Mouse (Mus musculus): Measurements from ENCODE around the gene Hk2. TPM values are rescaled to one million over a fixed set of nuclear protein-coding genes. Genes with fewer than 3 reads are reported as not detected.

Gene Hk2
- polyA plus RNA-seq, 1 experiment from 2014 or later: 31.0 TPM

DNA sequence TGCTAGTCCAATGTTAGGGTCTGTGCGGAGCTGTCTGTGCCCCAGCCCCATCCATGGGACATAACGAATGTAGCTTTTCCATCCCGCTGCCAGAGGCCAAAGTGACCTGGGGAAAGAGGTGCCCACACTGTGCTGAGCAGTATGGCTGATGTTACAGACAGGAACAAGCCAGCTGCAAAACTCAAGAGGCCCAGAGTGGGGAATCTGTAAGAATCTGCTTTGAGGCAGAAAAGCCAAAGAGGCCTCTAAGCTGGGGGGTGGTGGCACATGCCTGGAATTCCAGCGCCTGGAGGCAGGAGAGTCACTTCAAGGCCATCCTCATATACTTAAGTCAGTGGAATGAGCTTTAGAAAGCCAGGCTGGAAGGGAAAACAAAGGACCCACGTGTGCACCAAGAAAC is 50.9 kb downstream of the Hk2 start:
- Histone ChIP-seq H3K36me3 (ENCODE audit: control insufficient read depth, insufficient read depth, low read length) (peaks cover 45% of the 10 kb centered on the region), H3K9me3 (ENCODE audit: control insufficient read depth, low read length) (no peaks in the 10 kb centered on the region), H3K9ac (ENCODE audit: low read length) (peak overlapping the region; percentile 28), H3K4me2 (ENCODE audit: low read length) (0 out of 2 replicates have a peak overlapping the region, but pooled peaks have one; percentile 1), H3K27ac (replicated peaks in 1 of 2; ENCODE audit: control insufficient read depth in 1 of 2, insufficient read depth in 1 of 2, low read depth in 2 of 2, low read length in 2 of 2) (peak overlapping the region; percentile 80 to 87), H3K4me1 (ENCODE audit: control insufficient read depth in 2 of 2, insufficient read depth in 2 of 2, low read length in 2 of 2) (peaks cover 16 to 23% of the 10 kb centered on the region in 2 experiments), H3K4me3 (ENCODE audit: control insufficient read depth in 1 of 2, insufficient read depth in 1 of 2, low read depth in 1 of 2, low read length in 2 of 2) (no peak overlapping the region), H3K27me3 (ENCODE audit: control insufficient read depth, insufficient read depth, low read length) (no peaks in the 10 kb centered on the region)
- 31% methylated on average over 5 of the region's 5 CpGs for WGBS
- ATAC-seq (ENCODE audit: insufficient number of reproducible peaks, insufficient read depth, low FRiP score, low read depth): 0 out of 2 replicates have a peak, but pooled peaks have one; percentile 36

DNA sequence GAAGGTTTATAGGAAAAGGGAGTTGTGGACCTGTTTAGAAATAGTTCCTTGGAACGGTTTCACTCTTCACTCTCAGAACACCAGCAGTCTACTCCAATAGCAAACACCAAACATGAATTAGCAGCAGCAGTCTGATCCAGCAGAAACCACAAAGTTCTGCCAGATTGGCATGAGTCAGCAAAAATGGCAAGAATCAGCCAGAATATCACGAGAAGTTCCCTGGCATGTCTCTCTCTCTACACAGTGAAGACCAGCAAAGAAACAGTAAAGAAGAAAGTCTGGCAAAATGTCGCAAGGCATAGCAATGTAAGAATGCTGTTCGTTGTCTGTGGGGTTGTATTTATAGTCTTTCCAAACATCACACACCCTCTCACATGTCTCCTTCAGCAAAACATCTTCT is 58.1 kb downstream of the Hk2 start:
- H3K27ac ChIP-seq (replicated peaks in 1 of 2; ENCODE audit: control insufficient read depth in 1 of 2, insufficient read depth in 1 of 2, low read depth in 2 of 2, low read length in 2 of 2): no peak overlapping the region
- H3K4me3 ChIP-seq (ENCODE audit: control insufficient read depth in 1 of 2, insufficient read depth in 1 of 2, low read depth in 1 of 2, low read length in 2 of 2): no peak overlapping the region
- ATAC-seq (ENCODE audit: insufficient number of reproducible peaks, insufficient read depth, low FRiP score, low read depth): no peak
- WGBS: 80% methylated on average over 4 of the region's 4 CpGs
- no peaks in the 10 kb centered on the region for H3K27me3 ChIP-seq (ENCODE audit: control insufficient read depth, insufficient read depth, low read length)
- H3K9me3 ChIP-seq (ENCODE audit: control insufficient read depth, low read length): no peaks in the 10 kb centered on the region
- no peak overlapping the region for H3K9ac ChIP-seq (ENCODE audit: low read length)
- no peaks in the 10 kb centered on the region for H3K36me3 ChIP-seq (ENCODE audit: control insufficient read depth, insufficient read depth, low read length)
- peaks cover 1 to 2% of the 10 kb centered on the region in 2 experiments; a peak in 1 of 4 replicates for H3K4me1 ChIP-seq (ENCODE audit: control insufficient read depth in 2 of 2, insufficient read depth in 2 of 2, low read length in 2 of 2)
- H3K4me2 ChIP-seq (ENCODE audit: low read length): no peak overlapping the region

DNA sequence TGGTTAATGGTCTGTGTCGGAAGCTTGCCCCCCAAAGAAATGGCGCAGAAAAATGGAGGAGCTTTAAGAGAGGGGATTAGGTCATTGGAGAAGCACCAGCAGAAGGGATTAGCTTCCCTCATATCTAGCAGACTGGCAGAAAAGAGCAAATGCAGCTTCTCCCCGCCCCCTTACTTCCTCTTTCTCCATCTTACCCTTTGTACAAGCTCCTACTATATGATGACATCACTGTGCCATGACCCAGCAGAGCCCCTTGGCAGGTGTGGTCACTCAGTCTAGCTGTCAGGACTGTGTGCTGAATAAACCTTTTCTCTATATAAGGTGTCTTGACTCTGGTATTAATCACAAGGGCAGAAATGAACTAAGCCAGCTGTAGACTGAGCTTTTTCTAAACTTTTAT is 58.6 kb downstream of the Hk2 start:
- H3K4me2 ChIP-seq (ENCODE audit: low read length): no peak overlapping the region
- H3K4me1 ChIP-seq (ENCODE audit: control insufficient read depth in 2 of 2, insufficient read depth in 2 of 2, low read length in 2 of 2): no peaks in the 10 kb centered on the region
- 92% methylated on average over 3 of the region's 3 CpGs for WGBS
- H3K27ac ChIP-seq (replicated peaks in 1 of 2; ENCODE audit: control insufficient read depth in 1 of 2, insufficient read depth in 1 of 2, low read depth in 2 of 2, low read length in 2 of 2): no peak overlapping the region
- no peak for ATAC-seq (ENCODE audit: insufficient number of reproducible peaks, insufficient read depth, low FRiP score, low read depth)
- H3K36me3 ChIP-seq (ENCODE audit: control insufficient read depth, insufficient read depth, low read length): no peaks in the 10 kb centered on the region
- no peaks in the 10 kb centered on the region for H3K27me3 ChIP-seq (ENCODE audit: control insufficient read depth, insufficient read depth, low read length)
- H3K9me3 ChIP-seq (ENCODE audit: control insufficient read depth, low read length): no peaks in the 10 kb centered on the region
- H3K9ac ChIP-seq (ENCODE audit: low read length): no peak overlapping the region
- H3K4me3 ChIP-seq (ENCODE audit: control insufficient read depth in 1 of 2, insufficient read depth in 1 of 2, low read depth in 1 of 2, low read length in 2 of 2): no peak overlapping the region

DNA sequence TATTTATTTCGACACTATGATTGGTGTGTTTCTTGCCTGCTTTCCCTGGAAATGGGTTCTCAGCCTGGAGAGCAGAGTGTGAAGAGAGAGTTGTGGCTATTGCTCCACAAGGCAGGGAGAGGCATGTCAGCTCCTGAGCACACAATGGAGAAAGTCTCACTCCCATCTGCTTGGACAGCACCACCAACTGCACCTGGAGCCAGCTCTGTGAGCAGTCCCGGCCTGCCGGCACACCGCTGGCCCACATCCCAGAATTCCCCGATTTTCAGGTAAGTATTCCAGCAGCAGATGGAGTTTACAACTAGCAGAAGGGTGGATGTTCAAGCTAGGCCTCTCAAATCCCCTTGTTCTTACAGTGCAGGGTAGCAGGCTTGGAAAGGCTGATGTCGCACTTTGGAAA is 59.0 kb downstream of the Hk2 start:
- Histone ChIP-seq H3K4me2 (ENCODE audit: low read length) (no peak overlapping the region), H3K4me3 (ENCODE audit: control insufficient read depth in 1 of 2, insufficient read depth in 1 of 2, low read depth in 1 of 2, low read length in 2 of 2) (no peak overlapping the region), H3K9me3 (ENCODE audit: control insufficient read depth, low read length) (no peaks in the 10 kb centered on the region), H3K4me1 (ENCODE audit: control insufficient read depth in 2 of 2, insufficient read depth in 2 of 2, low read length in 2 of 2) (no peaks in the 10 kb centered on the region), H3K27ac (replicated peaks in 1 of 2; ENCODE audit: control insufficient read depth in 1 of 2, insufficient read depth in 1 of 2, low read depth in 2 of 2, low read length in 2 of 2) (no peak overlapping the region), H3K9ac (ENCODE audit: low read length) (no peak overlapping the region), H3K36me3 (ENCODE audit: control insufficient read depth, insufficient read depth, low read length) (no peaks in the 10 kb centered on the region), H3K27me3 (ENCODE audit: control insufficient read depth, insufficient read depth, low read length) (no peaks in the 10 kb centered on the region)
- 81% methylated on average over 6 of the region's 6 CpGs for WGBS
- no peak for ATAC-seq (ENCODE audit: insufficient number of reproducible peaks, insufficient read depth, low FRiP score, low read depth)

DNA sequence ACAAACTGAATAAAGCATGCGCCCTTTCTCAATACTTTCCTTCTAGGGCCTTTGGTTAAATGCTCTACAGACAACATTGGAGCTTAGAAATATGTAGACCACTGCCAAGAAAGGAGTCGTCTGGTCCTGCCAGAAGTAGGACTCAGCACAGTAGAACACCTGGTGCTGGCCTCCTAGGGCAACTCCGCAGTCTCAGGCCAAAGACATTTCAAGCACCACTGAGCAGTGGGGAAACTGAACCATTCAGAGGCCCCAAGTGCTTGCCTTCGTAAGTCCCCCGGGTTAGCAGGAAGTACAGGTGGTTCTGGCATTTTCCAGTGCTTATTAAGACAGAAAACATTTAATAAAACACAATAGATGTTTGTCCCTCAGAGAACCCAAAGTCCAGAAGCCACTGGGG is 59.4 kb downstream of the Hk2 start:
- Histone ChIP-seq H3K27me3 (ENCODE audit: control insufficient read depth, insufficient read depth, low read length) (no peaks in the 10 kb centered on the region), H3K36me3 (ENCODE audit: control insufficient read depth, insufficient read depth, low read length) (no peaks in the 10 kb centered on the region), H3K9ac (ENCODE audit: low read length) (no peak overlapping the region), H3K9me3 (ENCODE audit: control insufficient read depth, low read length) (no peaks in the 10 kb centered on the region), H3K4me1 (ENCODE audit: control insufficient read depth in 2 of 2, insufficient read depth in 2 of 2, low read length in 2 of 2) (no peaks in the 10 kb centered on the region), H3K27ac (replicated peaks in 1 of 2; ENCODE audit: control insufficient read depth in 1 of 2, insufficient read depth in 1 of 2, low read depth in 2 of 2, low read length in 2 of 2) (no peak overlapping the region), H3K4me3 (ENCODE audit: control insufficient read depth in 1 of 2, insufficient read depth in 1 of 2, low read depth in 1 of 2, low read length in 2 of 2) (no peak overlapping the region), H3K4me2 (ENCODE audit: low read length) (no peak overlapping the region)
- ATAC-seq (ENCODE audit: insufficient number of reproducible peaks, insufficient read depth, low FRiP score, low read depth): no peak
- WGBS: 88% methylated on average over 5 of the region's 5 CpGs

DNA sequence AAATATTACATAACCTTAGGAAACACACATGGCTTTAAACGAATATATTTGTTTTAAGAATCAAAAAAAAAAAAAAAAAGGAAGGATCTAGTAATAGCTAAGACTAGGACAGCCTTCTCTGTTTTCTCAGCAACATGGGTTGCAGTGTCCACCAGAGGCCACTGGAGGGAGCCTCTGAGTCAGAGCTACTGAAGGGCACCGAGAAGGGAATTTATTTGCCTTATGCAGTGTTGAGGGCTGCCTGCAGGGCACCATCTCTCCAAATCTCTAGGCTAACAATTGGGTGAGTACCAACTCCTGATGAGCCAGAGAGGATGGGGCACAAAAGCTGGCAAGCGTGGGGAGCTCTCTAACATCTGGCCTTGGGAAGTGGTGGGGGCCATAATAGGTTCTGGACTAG is 60.0 kb downstream of the Hk2 start:
- WGBS: 11% methylated on average over 3 of the region's 3 CpGs
- no peak overlapping the region for H3K4me3 ChIP-seq (ENCODE audit: control insufficient read depth in 1 of 2, insufficient read depth in 1 of 2, low read depth in 1 of 2, low read length in 2 of 2)
- ATAC-seq (ENCODE audit: insufficient number of reproducible peaks, insufficient read depth, low FRiP score, low read depth): no peak
- H3K27me3 ChIP-seq (ENCODE audit: control insufficient read depth, insufficient read depth, low read length): no peaks in the 10 kb centered on the region
- no peak overlapping the region for H3K4me2 ChIP-seq (ENCODE audit: low read length)
- H3K36me3 ChIP-seq (ENCODE audit: control insufficient read depth, insufficient read depth, low read length): no peaks in the 10 kb centered on the region
- H3K4me1 ChIP-seq (ENCODE audit: control insufficient read depth in 2 of 2, insufficient read depth in 2 of 2, low read length in 2 of 2): no peaks in the 10 kb centered on the region
- H3K9me3 ChIP-seq (ENCODE audit: control insufficient read depth, low read length): no peaks in the 10 kb centered on the region
- H3K9ac ChIP-seq (ENCODE audit: low read length): no peak overlapping the region
- no peak overlapping the region for H3K27ac ChIP-seq (replicated peaks in 1 of 2; ENCODE audit: control insufficient read depth in 1 of 2, insufficient read depth in 1 of 2, low read depth in 2 of 2, low read length in 2 of 2)

DNA sequence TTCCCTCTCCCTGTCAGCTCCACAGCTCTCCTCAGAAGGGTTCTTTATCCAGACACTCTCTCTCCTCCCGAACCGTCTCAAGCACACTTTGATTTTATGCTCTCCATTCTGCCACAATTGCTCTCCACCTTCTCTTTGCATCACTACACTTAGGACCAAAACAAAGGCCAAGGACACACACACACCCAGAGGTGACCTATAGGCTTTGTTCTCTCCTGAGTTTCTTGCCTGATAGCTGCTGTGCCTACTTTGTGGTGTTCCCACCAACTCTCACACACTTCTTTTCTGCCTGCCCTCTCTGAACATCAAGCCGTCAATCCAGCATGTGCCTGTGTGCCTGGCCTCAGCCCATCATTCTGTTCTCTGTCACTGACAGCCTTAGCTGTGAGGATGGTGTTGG is 66.5 kb downstream of the Hk2 start:
- H3K4me3 ChIP-seq (ENCODE audit: control insufficient read depth in 1 of 2, insufficient read depth in 1 of 2, low read depth in 1 of 2, low read length in 2 of 2): no peak overlapping the region
- H3K36me3 ChIP-seq (ENCODE audit: control insufficient read depth, insufficient read depth, low read length): no peaks in the 10 kb centered on the region
- no peak overlapping the region for H3K27ac ChIP-seq (replicated peaks in 1 of 2; ENCODE audit: control insufficient read depth in 1 of 2, insufficient read depth in 1 of 2, low read depth in 2 of 2, low read length in 2 of 2)
- no peak for ATAC-seq (ENCODE audit: insufficient number of reproducible peaks, insufficient read depth, low FRiP score, low read depth)
- no peaks in the 10 kb centered on the region for H3K4me1 ChIP-seq (ENCODE audit: control insufficient read depth in 2 of 2, insufficient read depth in 2 of 2, low read length in 2 of 2)
- no peaks in the 10 kb centered on the region for H3K27me3 ChIP-seq (ENCODE audit: control insufficient read depth, insufficient read depth, low read length)
- WGBS: 78% methylated on average over 3 of the region's 3 CpGs
- no peak overlapping the region for H3K4me2 ChIP-seq (ENCODE audit: low read length)
- H3K9ac ChIP-seq (ENCODE audit: low read length): no peak overlapping the region
- no peaks in the 10 kb centered on the region for H3K9me3 ChIP-seq (ENCODE audit: control insufficient read depth, low read length)

DNA sequence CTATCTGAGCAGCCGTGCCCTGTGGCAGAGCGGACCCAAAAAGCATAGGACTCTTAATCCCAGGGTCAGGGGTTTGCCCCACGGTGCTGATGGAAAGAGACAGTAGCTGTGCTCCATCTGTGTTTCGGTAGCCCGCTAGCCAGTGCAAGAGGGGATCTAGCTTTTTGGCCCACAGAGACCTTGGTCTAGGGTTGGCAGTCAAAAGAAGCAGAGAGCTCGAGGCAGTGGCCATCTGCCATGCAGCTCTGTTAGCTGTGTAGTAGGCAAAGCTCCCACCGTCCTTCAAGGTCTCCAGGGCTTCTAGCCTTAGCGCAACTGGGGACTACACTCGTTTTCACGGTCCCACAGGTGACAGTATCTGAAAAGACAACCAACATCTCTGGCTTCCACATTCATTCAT is 67.0 kb downstream of the Hk2 start:
- no peaks in the 10 kb centered on the region for H3K4me1 ChIP-seq (ENCODE audit: control insufficient read depth in 2 of 2, insufficient read depth in 2 of 2, low read length in 2 of 2)
- no peaks in the 10 kb centered on the region for H3K36me3 ChIP-seq (ENCODE audit: control insufficient read depth, insufficient read depth, low read length)
- no peaks in the 10 kb centered on the region for H3K9me3 ChIP-seq (ENCODE audit: control insufficient read depth, low read length)
- ATAC-seq (ENCODE audit: insufficient number of reproducible peaks, insufficient read depth, low FRiP score, low read depth): no peak
- 88% methylated on average over 10 of the region's 10 CpGs for WGBS
- H3K4me2 ChIP-seq (ENCODE audit: low read length): no peak overlapping the region
- no peak overlapping the region for H3K4me3 ChIP-seq (ENCODE audit: control insufficient read depth in 1 of 2, insufficient read depth in 1 of 2, low read depth in 1 of 2, low read length in 2 of 2)
- no peak overlapping the region for H3K9ac ChIP-seq (ENCODE audit: low read length)
- no peak overlapping the region for H3K27ac ChIP-seq (replicated peaks in 1 of 2; ENCODE audit: control insufficient read depth in 1 of 2, insufficient read depth in 1 of 2, low read depth in 2 of 2, low read length in 2 of 2)
- H3K27me3 ChIP-seq (ENCODE audit: control insufficient read depth, insufficient read depth, low read length): no peaks in the 10 kb centered on the region

Measured in heart, embryonic 14.5 days (tissue).